Mouse (Mus musculus) CH12.LX (cell line): ENCODE data around the gene Il1rn.

Experiments
- CTCF ChIP-seq, 2 experiments: IDR thresholded peaks in 1 of 2; conservative IDR thresholded peaks in 1 of 2; 2 replicates each; pipeline ENCODE4 v1.5.1; 2011 to 2012; ENCODE audit warnings: low read depth in 2 of 2, low read length in 2 of 2, improper control_type of control experiment in 1 of 2, inconsistent platforms in 1 of 2, mild to moderate bottlenecking in 1 of 2, moderate library complexity in 1 of 2
- E2F4 ChIP-seq: IDR thresholded peaks from 2 replicates; pipeline ENCODE4 v1.6.1; 2011; ENCODE audit warnings: low read depth, low read length, improper control_type of control experiment; ENCODE audit not compliant: insufficient replicate concordance
- ELF1 ChIP-seq: IDR thresholded peaks from 2 replicates; pipeline ENCODE4 v1.6.1; 2014; ENCODE audit warnings: low read depth, mild to moderate bottlenecking, inconsistent platforms, low read length, improper control_type of control experiment
- MAFK ChIP-seq: IDR thresholded peaks from 2 replicates; pipeline ENCODE4 v1.6.1; 2011; ENCODE audit warnings: low read length, improper control_type of control experiment; ENCODE audit not compliant: insufficient replicate concordance
- MAZ ChIP-seq: IDR thresholded peaks from 2 replicates; pipeline ENCODE4 v1.6.1; 2012; ENCODE audit warnings: low read depth, mild to moderate bottlenecking, inconsistent platforms, low read length, improper control_type of control experiment, moderate library complexity
- MEF2A ChIP-seq: IDR thresholded peaks from 2 replicates; pipeline ENCODE4 v1.6.1; 2014; ENCODE audit warnings: low read depth, mild to moderate bottlenecking, inconsistent platforms, low read length, improper control_type of control experiment, borderline replicate concordance
- MXI1 ChIP-seq: IDR thresholded peaks from 2 replicates; pipeline ENCODE4 v1.6.1; 2011; ENCODE audit warnings: mild to moderate bottlenecking, low read depth, low read length, improper control_type of control experiment
- NELFE ChIP-seq: IDR thresholded peaks from 2 replicates; pipeline ENCODE4 v1.6.1; 2011; ENCODE audit warnings: low read depth, low read length, improper control_type of control experiment
- UBTF ChIP-seq: IDR thresholded peaks from 2 replicates; pipeline ENCODE4 v1.6.1; 2012; ENCODE audit warnings: low read depth, mild to moderate bottlenecking, inconsistent platforms, low read length, improper control_type of control experiment, moderate library complexity
- USF2 ChIP-seq: conservative IDR thresholded peaks from 2 replicates; pipeline ENCODE4 v1.6.1; 2011; ENCODE audit warnings: low read depth, low read length, improper control_type of control experiment
- ZC3H11A ChIP-seq: IDR thresholded peaks from 2 replicates; pipeline ENCODE4 v1.6.1; 2012; ENCODE audit warnings: low read depth, mild to moderate bottlenecking, inconsistent platforms, low read length, improper control_type of control experiment

- TF ChIP-seq ZC3H11A (no peak), MAFK (no peak), ELF1 (no peak), NELFE (no peak), USF2 (no peak), MXI1 (no peak), MAZ (no peak), MEF2A (no peak), UBTF (no peak), CTCF (conservative IDR thresholded peaks at IDR 0.05 in 1 of 2, IDR thresholded peaks at IDR 0.05 in 1 of 2; ENCODE audit: low read depth in 2 of 2, low read length in 2 of 2) (peak in 1 of 2 experiments; percentile 47; a peak in 1 of 4 replicates), E2F4 (no peak)
Measured at GRCm38 (mm10) chr2:24363818-24364217, 27.2 kb downstream of the Il1rn start.
